Mouse (Mus musculus) splenic B cell, adult 2 months (primary cell): ENCODE measurements around the gene Inpp4b.

Experiments used
- DNase-seq: peaks from one replicate; pipeline ENCODE4 v3.0.0-alpha.2; 2011; ENCODE audit warnings: low read depth, low spot score
- H3K27me3 ChIP-seq: 2 replicates; pipeline ENCODE4 v1.6.1; 2012; ENCODE audit warnings: mild to moderate bottlenecking, low read length, moderate library complexity, mixed read lengths; ENCODE audit not compliant: control insufficient read depth, poor library complexity, insufficient read depth, severe bottlenecking
- H3K36me3 ChIP-seq: 2 replicates; pipeline ENCODE4 v1.6.1; 2012; ENCODE audit warnings: mild to moderate bottlenecking, low read length, moderate library complexity, mixed read lengths; ENCODE audit not compliant: control insufficient read depth, poor library complexity, insufficient read depth, severe bottlenecking

Gene Inpp4b

GRCm38 (mm10) chr8:82104560-82104959 lies 762.2 kb downstream of the Inpp4b start:
- Histone ChIP-seq H3K36me3 (no peaks in the 10 kb centered on the region), H3K27me3 (no peaks in the 10 kb centered on the region)
- no peak for DNase-seq

DNA sequence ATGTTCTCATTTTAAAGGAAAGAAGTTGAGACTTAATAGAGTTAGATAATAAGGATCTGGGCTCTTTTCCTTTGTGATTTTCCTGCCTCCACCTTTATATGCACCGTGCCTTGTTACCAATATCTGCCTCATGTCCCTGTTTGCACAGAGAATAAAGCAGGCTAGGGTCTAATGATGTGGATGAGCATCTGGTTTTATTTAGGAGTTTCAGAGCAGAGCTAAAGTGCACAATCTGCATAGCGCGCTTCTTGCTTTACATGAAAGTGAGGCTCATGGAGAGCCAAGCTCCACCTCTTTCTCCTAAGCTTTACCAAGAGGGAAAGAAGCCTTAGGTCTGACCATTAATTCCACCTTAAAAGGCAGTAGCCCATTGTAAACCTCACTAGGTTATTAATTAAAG lies 763.8 kb downstream of the Inpp4b start:
- no peak for DNase-seq
- H3K27me3 ChIP-seq = no peaks in the 10 kb centered on the region
- no peaks in the 10 kb centered on the region for H3K36me3 ChIP-seq

DNA sequence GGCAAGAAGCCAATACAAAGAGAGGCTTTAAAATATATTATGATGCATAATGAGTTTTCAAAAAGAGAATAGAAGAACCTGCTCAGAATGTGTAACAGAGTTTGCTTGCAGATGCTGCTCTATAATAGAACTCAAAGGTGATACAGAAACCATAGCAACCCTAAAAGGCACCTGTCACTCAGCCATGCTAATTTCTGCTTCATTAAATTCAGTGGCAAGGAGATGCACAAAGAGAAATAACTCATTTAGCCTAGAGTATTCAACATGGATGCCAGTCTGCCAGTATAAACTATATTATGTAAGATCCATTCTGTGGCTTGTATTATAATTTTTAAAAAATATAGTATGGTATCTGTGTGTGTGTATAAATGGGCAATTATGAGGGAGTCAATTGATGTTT lies 807.9 kb downstream of the Inpp4b start:
- Histone ChIP-seq H3K27me3 (no peaks in the 10 kb centered on the region), H3K36me3 (no peaks in the 10 kb centered on the region)
- no peak for DNase-seq

DNA sequence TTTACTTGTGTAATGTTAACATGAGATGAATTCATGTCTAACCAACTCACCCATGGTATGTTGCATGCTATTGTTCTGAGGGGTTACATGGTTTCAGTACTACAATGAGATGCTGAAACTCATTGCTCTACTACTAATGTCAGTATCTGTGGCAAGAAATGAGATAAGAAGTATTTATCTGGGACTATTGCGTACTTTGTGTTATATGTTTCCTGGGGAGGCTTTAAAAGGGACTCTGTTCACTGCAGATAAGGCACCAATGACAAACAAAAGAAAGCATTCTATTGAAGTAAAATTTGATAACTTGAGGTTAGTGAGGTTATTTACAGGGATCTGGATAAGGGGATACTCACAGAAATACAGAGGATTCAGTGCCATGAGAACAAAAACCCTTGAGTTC lies 815.6 kb downstream of the Inpp4b start:
- no peak for DNase-seq
- no peaks in the 10 kb centered on the region for H3K27me3 ChIP-seq
- no peaks in the 10 kb centered on the region for H3K36me3 ChIP-seq
